13 mouse cellular contexts compared by ENCODE assay signal in the genomic region with DNA sequence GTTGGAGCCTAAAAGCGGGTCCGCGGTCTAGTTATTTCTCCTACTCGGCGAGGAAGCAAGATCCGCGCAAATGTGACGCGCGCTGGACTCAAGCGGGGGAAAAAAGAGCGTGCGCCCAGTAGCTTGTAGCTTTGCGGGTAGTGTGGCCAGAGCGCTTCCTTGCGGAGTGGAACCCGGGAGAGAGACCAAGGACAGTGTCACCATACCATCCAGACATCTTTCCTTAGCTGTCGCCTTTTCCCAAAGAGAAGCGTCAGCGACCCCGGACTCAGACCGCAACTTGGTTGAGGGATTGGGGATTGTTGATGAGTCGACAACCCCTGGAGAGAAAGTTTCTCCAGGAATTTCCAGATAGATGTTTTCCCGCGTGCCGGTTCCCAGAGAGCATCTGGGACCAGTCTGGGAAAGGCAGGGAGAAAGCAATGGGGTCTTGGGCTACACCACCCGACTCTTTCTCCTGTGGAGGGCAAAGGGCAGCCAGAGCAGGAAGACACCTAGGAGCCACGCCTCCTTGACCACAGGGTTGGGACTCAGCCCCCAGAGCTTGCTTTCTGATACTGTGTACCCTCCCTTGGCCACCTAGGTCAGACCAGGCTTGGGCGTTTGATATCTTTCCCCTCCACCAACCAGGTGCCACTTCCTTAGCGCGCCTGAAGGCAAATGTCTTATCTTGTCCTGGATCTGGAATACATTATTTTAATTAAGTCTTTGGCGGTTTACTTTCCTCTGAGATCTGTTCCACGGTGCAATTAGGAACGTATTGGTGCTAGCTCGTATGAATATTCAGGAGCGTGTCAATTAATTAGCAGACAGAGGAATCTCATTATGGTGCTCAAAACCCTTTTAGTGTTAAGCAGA. TPM values are rescaled to one million over a fixed set of nuclear protein-coding genes. Genes with fewer than 3 reads are reported as not detected.
A peak's percentile ranks its signal among the peaks of the same experiment; 100 is the strongest.
DNase-seq lines count a peak whose midpoint lies in the region; ATAC-seq and TF ChIP-seq lines count a peak whose summit lies in the region.
"Had no signal": no experiment of that assay in that cellular context is flagged by ENCODE, and none has a peak within 500 bp of the region (broad histone marks: within the 10 kb centered on the region; RNA-seq: fewer than 3 reads in every experiment).

No protein-coding gene starts in this region.

- TF ChIP-seq CTCF in midbrain, postnatal 0 days (IDR thresholded peaks at IDR 0.05): no peak

- peaks cover 99% of the 10 kb centered on the region for H3K27me3 ChIP-seq in embryonic facial prominence, embryonic 10.5 days (replicated peaks; ENCODE audit: low read depth, poor library complexity, severe bottlenecking)
- peaks cover 92% of the 10 kb centered on the region for H3K27me3 ChIP-seq in hindbrain, embryonic 13.5 days
- H3K27me3 ChIP-seq in midbrain, postnatal 0 days (ENCODE audit: insufficient read depth, low read length): peaks cover 30% of the 10 kb centered on the region

- 0 out of 2 replicates have a peak overlapping the region, but pooled peaks have one; percentile 31 for H3K4me3 ChIP-seq in embryonic facial prominence, embryonic 10.5 days
- peak overlapping the region; percentile 22; the same call in 1 of the 2 replicates for H3K4me3 ChIP-seq in hindbrain, embryonic 13.5 days
- H3K4me3 ChIP-seq in midbrain, postnatal 0 days (ENCODE audit: low read depth, low read length): peak overlapping the region; percentile 16; the same call in 1 of the 2 replicates
- H3K4me3 ChIP-seq: embryonic facial prominence, embryonic 15.5 days; left cerebral cortex, adult 2 months; liver, embryonic 12.5 days had no signal

- no peak overlapping the region for H3K27ac ChIP-seq in embryonic facial prominence, embryonic 10.5 days (replicated peaks)
- no peak overlapping the region for H3K27ac ChIP-seq in hindbrain, embryonic 13.5 days
- no peak overlapping the region for H3K27ac ChIP-seq in midbrain, postnatal 0 days (ENCODE audit: low read depth, low read length)
- H3K27ac ChIP-seq: embryonic facial prominence, embryonic 15.5 days; left cerebral cortex, adult 2 months; liver, embryonic 12.5 days had no signal

- under 1% methylated on average over 36 of the region's 36 CpGs for WGBS in embryonic facial prominence, embryonic 10.5 days
- under 1% methylated on average over 36 of the region's 36 CpGs for WGBS in hindbrain, embryonic 13.5 days
- 2% methylated on average over 36 of the region's 36 CpGs for WGBS in midbrain, postnatal 0 days

- H3K9ac ChIP-seq in hindbrain, embryonic 13.5 days: no peak overlapping the region
- H3K9ac ChIP-seq in midbrain, postnatal 0 days (replicated peaks; ENCODE audit: low read length, poor library complexity, severe bottlenecking): no peak overlapping the region
- H3K9ac ChIP-seq: embryonic facial prominence, embryonic 15.5 days; liver, embryonic 12.5 days had no signal

- H3K36me3 ChIP-seq in embryonic facial prominence, embryonic 10.5 days (replicated peaks): no peaks in the 10 kb centered on the region
- H3K36me3 ChIP-seq in hindbrain, embryonic 13.5 days: no peaks in the 10 kb centered on the region
- H3K36me3 ChIP-seq in midbrain, postnatal 0 days (ENCODE audit: insufficient read depth, low read length): no peaks in the 10 kb centered on the region
- H3K36me3 ChIP-seq: embryonic facial prominence, embryonic 15.5 days; liver, embryonic 12.5 days had no signal

- H3K4me1 ChIP-seq in embryonic facial prominence, embryonic 10.5 days: peaks cover 36% of the 10 kb centered on the region
- peaks cover 32% of the 10 kb centered on the region for H3K4me1 ChIP-seq in hindbrain, embryonic 13.5 days (replicated peaks)
- H3K4me1 ChIP-seq in midbrain, postnatal 0 days (ENCODE audit: insufficient read depth, low read length): no peaks in the 10 kb centered on the region
- H3K4me1 ChIP-seq: liver, embryonic 12.5 days had no signal

- H3K9me3 ChIP-seq in embryonic facial prominence, embryonic 10.5 days: no peaks in the 10 kb centered on the region
- no peaks in the 10 kb centered on the region for H3K9me3 ChIP-seq in hindbrain, embryonic 13.5 days
- H3K9me3 ChIP-seq in midbrain, postnatal 0 days (ENCODE audit: low read length): no peaks in the 10 kb centered on the region
- H3K9me3 ChIP-seq: embryonic facial prominence, embryonic 15.5 days; liver, embryonic 12.5 days had no signal

- DNase-seq in ES-CJ7 (ENCODE audit: low read depth, low spot score): peak; percentile 28
- peak; percentile 59 for DNase-seq in embryonic facial prominence, embryonic 10.5 days (ENCODE audit: low spot score)
- DNase-seq in midbrain, postnatal 0 days (ENCODE audit: low spot score): no peak
- DNase-seq in spleen, adult 18-20 months: no peak
- no peak for DNase-seq in ovary, postnatal 14 days (ENCODE audit: low spot score)
- DNase-seq in gastrocnemius, adult 18-20 months (ENCODE audit: low spot score): no peak
- DNase-seq: gastrocnemius, postnatal 10 days; lung, postnatal 4 days had no signal

- peak; percentile 29; the same call in 1 of the 2 replicates for ATAC-seq in hindbrain, embryonic 13.5 days (ENCODE audit: low FRiP score)
- no peak for ATAC-seq in midbrain, postnatal 0 days (ENCODE audit: low FRiP score)
- ATAC-seq: liver, embryonic 12.5 days had no signal

- H3K4me2 ChIP-seq in hindbrain, embryonic 13.5 days: peak overlapping the region; percentile 34
- H3K4me2 ChIP-seq in midbrain, postnatal 0 days (ENCODE audit: low read depth, low read length, poor library complexity, severe bottlenecking): peak overlapping the region; percentile 28
- H3K4me2 ChIP-seq: embryonic facial prominence, embryonic 15.5 days; liver, embryonic 12.5 days had no signal

RNA-seq across cellular contexts. Expression of a gene that starts 8.6 kb away (rescaled TPM):
- 0.26 and 2.2 TPM in 2 replicates for polyA plus RNA-seq in embryonic facial prominence, embryonic 10.5 days (2016; fragmentation: Nextera tagmentation; extraction: Ambion mirVana)
- 8.5 and 10.5 TPM in 2 replicates for polyA plus RNA-seq in hindbrain, embryonic 13.5 days (2015; fragmentation: Nextera tagmentation; extraction: Ambion mirVana)
- total RNA-seq in midbrain, postnatal 0 days (2014; rRNA removed): 18.0 and 18.1 TPM in 2 replicates
- 16.5 and 18.5 TPM in 2 replicates for polyA plus RNA-seq in midbrain, postnatal 0 days (2015; fragmentation: Nextera tagmentation; extraction: Ambion mirVana)
- not detected for total RNA-seq in gastrocnemius, adult 18-20 months (2021)
- total RNA-seq: gastrocnemius, postnatal 10 days; left cerebral cortex, adult 2 months had no signal
- polyA plus RNA-seq: embryonic facial prominence, embryonic 15.5 days; heart, postnatal 0 days; liver, embryonic 12.5 days had no signal

Comparison
In these comparisons a context has a peak if more than half of its experiments do, and no peak if none do; other contexts are left out.
1. DNase-seq: peak in ES-CJ7 (single experiment) and embryonic facial prominence, embryonic 10.5 days (single experiment); none in midbrain, postnatal 0 days (single experiment), spleen, adult 18-20 months (0 of 2), ovary, postnatal 14 days (single experiment) and gastrocnemius, adult 18-20 months (single experiment).
2. Peak in every context shown above with its lines, with median percentiles within 50 percentile points of each other: H3K4me3 ChIP-seq.